Mouse (Mus musculus) heart, adult 11 months (tissue): ENCODE results near the gene Ddx21.
A peak's percentile ranks its signal among the peaks of the same experiment; 100 is the strongest.

Experiments
- DNase-seq: peaks from one replicate; pipeline ENCODE4 v3.0.0; 2022

Ddx21 gene

GRCm38 (mm10) chr10:62570126-62570871 lies 31.8 kb downstream of the Ddx21 start:
- peak; percentile 61 for DNase-seq

- DNase-seq: no peak
These were observed 33.2 kb downstream of the Ddx21 start for GRCm38 (mm10) chr10:62568861-62569260.

- no peak for DNase-seq
These were observed 44.3 kb downstream of the Ddx21 start for GRCm38 (mm10) chr10:62557736-62558135.

- DNase-seq: peak; percentile 78
These were observed 45.6 kb downstream of the Ddx21 start for GRCm38 (mm10) chr10:62556558-62556901.

- peak; percentile 68 for DNase-seq
These were observed 46.1 kb downstream of the Ddx21 start for GRCm38 (mm10) chr10:62555705-62556557.

DNA sequence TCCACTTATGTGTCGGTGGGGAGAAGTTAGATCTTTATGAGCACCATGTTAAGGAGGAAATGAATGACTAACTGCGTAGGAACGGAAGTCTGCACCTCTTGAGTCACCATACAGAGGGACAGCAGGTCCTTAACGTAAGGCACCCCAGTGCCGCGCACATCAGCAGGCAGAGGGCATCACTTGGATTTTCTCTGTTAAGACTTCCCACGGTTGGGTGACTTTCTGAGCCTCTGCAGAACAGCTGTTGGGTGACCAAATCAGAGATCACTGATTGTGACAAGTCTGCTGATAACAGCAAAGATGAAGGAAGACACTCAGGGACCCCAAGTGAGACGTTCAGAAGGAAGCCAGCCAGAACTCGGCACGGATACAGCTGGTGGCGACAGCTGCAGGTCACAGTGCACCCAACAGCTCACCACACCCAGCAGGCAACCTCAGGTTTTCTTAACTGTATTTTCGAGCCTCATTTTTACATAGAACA lies 48.4 kb downstream of the Ddx21 start:
- no peak for DNase-seq

DNA sequence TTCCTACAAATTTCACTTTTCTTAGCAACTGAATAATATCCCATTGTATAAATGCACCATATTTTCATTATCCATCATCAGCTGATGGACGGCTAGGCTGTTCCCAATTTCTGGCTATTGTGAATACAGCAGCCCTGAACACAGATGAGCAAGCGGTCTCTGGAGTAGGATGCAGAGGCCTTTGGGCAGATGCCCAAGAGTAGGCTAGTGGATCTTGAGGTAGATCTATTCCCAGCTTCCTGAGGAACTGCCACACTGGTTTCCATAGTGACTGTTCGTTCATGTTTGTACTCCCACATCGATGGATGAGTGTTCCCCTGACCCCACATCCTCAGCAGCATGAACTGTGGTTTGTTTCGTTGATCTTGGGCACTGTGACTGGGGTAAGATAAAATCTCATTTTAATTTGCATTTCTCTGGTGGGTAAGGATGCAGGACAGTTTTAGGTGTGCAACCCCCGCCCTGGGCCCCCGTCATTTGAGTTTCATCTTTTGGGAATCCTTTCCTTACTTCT lies 51.2 kb downstream of the Ddx21 start:
- no peak for DNase-seq

- peak; percentile 96 for DNase-seq
These were observed 52.4 kb downstream of the Ddx21 start for GRCm38 (mm10) chr10:62549523-62550166.

- no peak for DNase-seq
These were observed 55.6 kb downstream of the Ddx21 start for GRCm38 (mm10) chr10:62546441-62546840.

GRCm38 (mm10) chr10:62545759-62546158 lies 56.3 kb downstream of the Ddx21 start:
- no peak for DNase-seq

- DNase-seq: no peak
These were observed 57.8 kb downstream of the Ddx21 start for GRCm38 (mm10) chr10:62544316-62544715.

GRCm38 (mm10) chr10:62543399-62543808 lies 58.7 kb downstream of the Ddx21 start:
- peak; percentile 97 for DNase-seq

- no peak for DNase-seq
These were observed 59.2 kb downstream of the Ddx21 start for GRCm38 (mm10) chr10:62542928-62543327.

GRCm38 (mm10) chr10:62542507-62542906 lies 59.6 kb downstream of the Ddx21 start:
- no peak for DNase-seq

DNA sequence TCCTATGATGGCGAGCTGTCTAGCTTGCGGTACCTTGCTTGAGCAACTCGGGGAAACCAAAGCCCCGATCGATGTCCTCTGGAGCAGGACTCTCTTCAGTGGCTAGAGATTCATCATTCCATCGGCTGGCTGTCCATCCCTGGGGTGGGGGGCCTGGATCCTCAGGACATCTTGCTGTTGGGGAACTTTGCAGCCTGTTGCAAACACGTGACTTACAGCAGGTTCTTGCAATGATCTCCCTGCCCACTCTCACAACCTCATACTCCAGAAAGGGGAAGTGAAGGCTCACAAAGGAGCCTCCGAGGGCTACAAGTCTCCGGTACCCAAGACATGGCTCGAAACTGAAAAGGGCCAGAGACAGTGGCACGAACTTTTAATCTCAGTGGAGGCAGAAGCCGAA lies 60.6 kb downstream of the Ddx21 start:
- DNase-seq: peak; percentile 92

- DNase-seq: no peak
These were observed 61.3 kb downstream of the Ddx21 start for GRCm38 (mm10) chr10:62540800-62541199.

DNA sequence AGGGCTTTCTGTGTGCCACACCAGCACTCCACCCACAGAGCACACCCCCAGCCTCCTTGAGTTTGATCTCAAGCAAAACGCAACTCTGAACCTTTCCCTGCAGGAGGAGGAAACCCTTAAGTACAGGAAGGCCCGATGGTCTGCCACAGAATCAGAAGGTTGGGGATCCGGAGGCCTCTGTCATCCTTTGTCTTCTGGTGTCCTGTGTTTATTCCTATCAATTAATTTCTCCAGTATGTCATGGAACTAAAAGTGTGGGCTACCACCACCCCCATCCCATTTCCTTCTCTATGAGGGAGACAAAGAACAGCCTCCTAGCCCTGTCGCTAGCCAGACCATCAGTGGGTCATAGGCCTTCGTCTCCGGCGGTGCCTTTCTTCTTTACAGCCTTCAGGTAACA lies 67.6 kb downstream of the Ddx21 start:
- DNase-seq: no peak

- no peak for DNase-seq
These were observed 69.2 kb downstream of the Ddx21 start for GRCm38 (mm10) chr10:62532832-62533231.
